Mouse (Mus musculus): ENCODE data around the gene Olfr784. TPM values are rescaled to one million over a fixed set of nuclear protein-coding genes. Genes with fewer than 3 reads are reported as not detected.

The Olfr784 gene
- 0.02 TPM in 1 of 2 replicates, not detected in the other for polyA plus RNA-seq (2012; rRNA removed)

DNA sequence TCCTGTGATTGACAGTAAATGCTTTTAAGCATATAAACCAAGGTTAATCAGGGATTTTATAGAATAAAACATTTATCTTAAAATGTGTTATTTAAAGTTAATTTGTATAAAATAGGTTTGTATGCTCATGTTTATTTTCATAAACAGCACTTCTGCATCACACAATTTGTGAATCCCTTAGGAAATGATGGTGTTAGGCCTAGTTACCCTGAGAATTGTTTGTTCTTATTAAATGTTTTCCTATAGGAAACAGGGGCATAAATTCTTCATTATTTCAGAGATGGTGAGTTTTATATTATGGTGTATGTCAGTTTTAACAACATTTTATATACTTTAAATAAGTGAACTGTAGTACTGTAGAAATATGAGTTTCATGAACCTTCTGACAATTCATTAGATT lies at the start of gene Olfr784:
Gene Olfr784, plus strand, starts transcription at position 301 of the 400 bp plus-strand sequence.

GRCm38 (mm10) chr10:129348550-129348949 lies 35.3 kb upstream of the Olfr784 start, which contains the start of gene Olfr782:
Olfr782 (plus strand) TSS chr10:129348850.

DNA sequence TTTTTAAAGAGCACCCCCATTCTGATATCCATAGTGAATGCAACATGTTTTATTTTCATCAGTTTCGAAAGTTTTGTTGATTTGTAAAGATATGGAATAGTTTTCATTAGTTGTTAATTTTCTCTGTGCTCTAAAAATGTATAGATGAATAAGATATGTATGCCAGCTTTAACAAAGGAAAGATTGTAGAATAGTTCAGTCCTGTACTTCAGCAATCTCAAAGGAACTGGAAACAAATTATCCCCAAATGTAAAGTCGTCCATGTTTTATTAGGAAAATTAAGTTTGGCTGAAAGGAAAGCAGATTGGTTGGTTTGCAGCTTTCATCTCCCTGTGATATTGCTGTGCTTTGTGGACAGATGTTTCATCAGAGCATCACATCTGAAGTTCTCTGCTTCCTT lies 21.2 kb downstream of the Olfr784 start, which contains the start of gene Olfr785:
Gene Olfr785, plus strand, starts transcription at position 301 of the 400 bp plus-strand sequence.

GRCm38 (mm10) chr10:129427006-129427405 lies 43.1 kb downstream of the Olfr784 start, which contains the start of gene Olfr786:
Olfr786 (plus strand) TSS chr10:129427306.

Other genes with a start within 250 kb of the Olfr784 start
- not detected in 2 replicates for gene Olfr770, start 245.1 kb upstream of the Olfr784 start, polyA plus RNA-seq (2012; rRNA removed)
- not detected in 2 replicates for gene Olfr771, start 219.3 kb upstream of the Olfr784 start, polyA plus RNA-seq (2012; rRNA removed)
- not detected in 2 replicates for gene Olfr772, start 206.2 kb upstream of the Olfr784 start, polyA plus RNA-seq (2012; rRNA removed)
- not detected in 2 replicates for gene Olfr773, start 196.7 kb upstream of the Olfr784 start, polyA plus RNA-seq (2012; rRNA removed)
- gene Olfr774, start 147.9 kb upstream of the Olfr784 start, polyA plus RNA-seq (2012; rRNA removed) = not detected in 2 replicates
- gene Olfr775, start 135.7 kb upstream of the Olfr784 start, polyA plus RNA-seq (2012; rRNA removed) = not detected in 2 replicates
- not detected in 2 replicates for gene Olfr776, start 125.0 kb upstream of the Olfr784 start, polyA plus RNA-seq (2012; rRNA removed)
- gene Olfr777, start 112.6 kb upstream of the Olfr784 start, polyA plus RNA-seq (2012; rRNA removed) = not detected in 2 replicates
- gene Olfr780, start 66.0 kb upstream of the Olfr784 start, polyA plus RNA-seq (2012; rRNA removed) = not detected in 2 replicates
- gene Olfr781, start 55.2 kb upstream of the Olfr784 start, polyA plus RNA-seq (2012; rRNA removed) = not detected in 2 replicates
- gene Olfr782, start 35.2 kb upstream of the Olfr784 start, polyA plus RNA-seq (2012; rRNA removed) = not detected in 2 replicates
- not detected in 2 replicates for gene Olfr785, start 21.3 kb downstream of the Olfr784 start, polyA plus RNA-seq (2012; rRNA removed)
- not detected in 2 replicates for gene Olfr786, start 43.2 kb downstream of the Olfr784 start, polyA plus RNA-seq (2012; rRNA removed)
- gene Olfr787, start 77.8 kb downstream of the Olfr784 start, polyA plus RNA-seq (2012; rRNA removed) = not detected in 2 replicates
- gene Olfr788, start 86.9 kb downstream of the Olfr784 start, polyA plus RNA-seq (2012; rRNA removed) = not detected in 2 replicates
- not detected in 2 replicates for gene Olfr789, start 100.7 kb downstream of the Olfr784 start, polyA plus RNA-seq (2012; rRNA removed)
- gene Olfr790, start 114.4 kb downstream of the Olfr784 start, polyA plus RNA-seq (2012; rRNA removed) = not detected in 2 replicates
- 0.04 TPM in 1 of 2 replicates, not detected in the other for gene Olfr791, start 137.7 kb downstream of the Olfr784 start, polyA plus RNA-seq (2012; rRNA removed)
- gene Olfr792, start 155.1 kb downstream of the Olfr784 start, polyA plus RNA-seq (2012; rRNA removed) = not detected in 2 replicates
- not detected in 2 replicates for gene Olfr794, start 183.6 kb downstream of the Olfr784 start, polyA plus RNA-seq (2012; rRNA removed)
- gene Olfr796, start 228.5 kb downstream of the Olfr784 start, polyA plus RNA-seq (2012; rRNA removed) = not detected in 2 replicates
- gene Olfr798, start 243.9 kb downstream of the Olfr784 start, polyA plus RNA-seq (2012; rRNA removed) = not detected in 2 replicates

Data from liver, embryonic 18 days (tissue).